Mouse (Mus musculus): ENCODE data around the gene Rps6kb2. TPM values are rescaled to one million over a fixed set of nuclear protein-coding genes. Genes with fewer than 3 reads are reported as not detected.
A peak's percentile ranks its signal among the peaks of the same experiment; 100 is the strongest.

The Rps6kb2 gene
- total and polyA plus RNA-seq, 3 experiments = 16.1 to 73.4 (median 23.1) TPM

- no peak for DNase-seq (ENCODE audit: low spot score)
- no peak overlapping the region; the same call in 1 of the 2 replicates for H3K4me3 ChIP-seq (ENCODE audit: low read depth, low read length)
- no peaks in the 10 kb centered on the region for H3K9me3 ChIP-seq (replicated peaks)
- H3K4me1 ChIP-seq (ENCODE audit: insufficient read depth, low read depth, low read length) = peaks cover 66% of the 10 kb centered on the region
- peaks cover 68% of the 10 kb centered on the region for H3K36me3 ChIP-seq (replicated peaks)
- ATAC-seq (ENCODE audit: extremely low read depth, insufficient number of reproducible peaks, low FRiP score, poor library complexity, severe bottlenecking) = no peak
- no peaks in the 10 kb centered on the region for H3K27me3 ChIP-seq (ENCODE audit: insufficient read depth, low read length)
- no peak for TF ChIP-seq GATA2 (IDR thresholded peaks at IDR 0.05; ENCODE audit: borderline replicate concordance, low read depth, low read length)
- no peak for TF ChIP-seq CTCF (IDR thresholded peaks at IDR 0.05; ENCODE audit: low read depth, low read length)
- TF ChIP-seq POLR2AphosphoS5 (IDR thresholded peaks at IDR 0.05; ENCODE audit: insufficient replicate concordance, low read depth, low read length) = no peak
- no peak for TF ChIP-seq GATA1 (IDR thresholded peaks at IDR 0.05; ENCODE audit: borderline replicate concordance, low read length)
- TF ChIP-seq TAL1 (conservative IDR thresholded peaks at IDR 0.05; ENCODE audit: low read depth, low read length) = no peak
Observed at GRCm38 (mm10) chr19:4150567-4151487, 12.3 kb downstream of the Rps6kb2 start.

DNA sequence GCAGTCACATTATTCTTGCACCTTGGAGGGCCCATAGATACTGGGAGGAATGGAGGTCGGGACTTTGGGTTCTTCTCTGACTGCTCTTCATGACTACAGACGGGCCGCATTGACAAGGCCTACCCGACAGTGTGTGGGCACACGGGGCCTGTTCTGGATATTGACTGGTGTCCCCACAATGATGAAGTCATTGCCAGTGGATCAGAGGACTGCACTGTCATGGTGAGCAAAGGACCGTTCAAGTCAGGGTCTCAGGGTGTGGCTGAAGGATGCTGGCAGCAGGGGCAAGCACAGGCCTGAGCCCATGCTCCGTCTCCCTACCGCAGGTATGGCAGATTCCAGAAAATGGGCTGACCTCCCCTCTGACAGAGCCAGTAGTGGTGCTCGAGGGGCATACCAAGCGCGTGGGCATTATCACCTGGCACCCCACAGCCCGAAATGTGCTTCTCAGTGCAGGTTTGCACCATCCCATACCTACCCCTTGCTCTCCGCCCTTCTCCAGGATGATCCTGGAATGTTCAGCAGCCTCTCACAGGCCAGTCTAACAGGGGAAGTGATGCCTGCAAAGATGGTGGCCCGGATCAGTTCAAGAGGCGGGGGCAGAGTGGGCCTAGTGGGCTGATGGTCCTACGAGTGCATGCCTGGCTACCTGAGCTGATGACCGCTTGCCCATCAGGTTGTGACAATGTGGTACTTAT, 13.2 kb downstream of the Rps6kb2 start:
- ATAC-seq (ENCODE audit: extremely low read depth, insufficient number of reproducible peaks, low FRiP score, poor library complexity, severe bottlenecking) (no peak), DNase-seq (ENCODE audit: low spot score) (no peak)
- H3K27me3 ChIP-seq (ENCODE audit: insufficient read depth, low read length) = no peaks in the 10 kb centered on the region
- H3K9me3 ChIP-seq (replicated peaks) = no peaks in the 10 kb centered on the region
- H3K4me1 ChIP-seq (ENCODE audit: insufficient read depth, low read depth, low read length) = peaks cover 62% of the 10 kb centered on the region
- TF ChIP-seq POLR2AphosphoS5 (IDR thresholded peaks at IDR 0.05; ENCODE audit: insufficient replicate concordance, low read depth, low read length) (no peak), GATA2 (IDR thresholded peaks at IDR 0.05; ENCODE audit: borderline replicate concordance, low read depth, low read length) (no peak), TAL1 (conservative IDR thresholded peaks at IDR 0.05; ENCODE audit: low read depth, low read length) (no peak), CTCF (IDR thresholded peaks at IDR 0.05; ENCODE audit: low read depth, low read length) (no peak), GATA1 (IDR thresholded peaks at IDR 0.05; ENCODE audit: borderline replicate concordance, low read length) (no peak)
- H3K36me3 ChIP-seq (replicated peaks) = peaks cover 58% of the 10 kb centered on the region
- peak overlapping the region; percentile 82; the same call in 1 of the 2 replicates for H3K4me3 ChIP-seq (ENCODE audit: low read depth, low read length)

- no peak for DNase-seq (ENCODE audit: low spot score)
- ATAC-seq (ENCODE audit: extremely low read depth, insufficient number of reproducible peaks, low FRiP score, poor library complexity, severe bottlenecking) = no peak
- H3K4me1 ChIP-seq (ENCODE audit: insufficient read depth, low read depth, low read length) = peaks cover 56% of the 10 kb centered on the region
- H3K36me3 ChIP-seq (replicated peaks) = peaks cover 52% of the 10 kb centered on the region
- TF ChIP-seq GATA2 (IDR thresholded peaks at IDR 0.05; ENCODE audit: borderline replicate concordance, low read depth, low read length) = no peak
- no peak for TF ChIP-seq POLR2AphosphoS5 (IDR thresholded peaks at IDR 0.05; ENCODE audit: insufficient replicate concordance, low read depth, low read length)
- no peak for TF ChIP-seq TAL1 (conservative IDR thresholded peaks at IDR 0.05; ENCODE audit: low read depth, low read length)
- no peak for TF ChIP-seq CTCF (IDR thresholded peaks at IDR 0.05; ENCODE audit: low read depth, low read length)
- no peak for TF ChIP-seq GATA1 (IDR thresholded peaks at IDR 0.05; ENCODE audit: borderline replicate concordance, low read length)
- H3K27me3 ChIP-seq (ENCODE audit: insufficient read depth, low read length) = 0 out of 2 replicates have a peak, but pooled peaks cover 1% of the 10 kb centered on the region
- H3K9me3 ChIP-seq (replicated peaks) = no peaks in the 10 kb centered on the region
- peak overlapping the region; percentile 82 for H3K4me3 ChIP-seq (ENCODE audit: low read depth, low read length)
Observed at GRCm38 (mm10) chr19:4149283-4149682, 13.9 kb downstream of the Rps6kb2 start.

- ATAC-seq (ENCODE audit: extremely low read depth, insufficient number of reproducible peaks, low FRiP score, poor library complexity, severe bottlenecking) = no peak
- Histone ChIP-seq H3K4me3 (ENCODE audit: low read depth, low read length) (peak overlapping the region; percentile 82), H3K9me3 (replicated peaks) (no peaks in the 10 kb centered on the region), H3K36me3 (replicated peaks) (peaks cover 47% of the 10 kb centered on the region), H3K27me3 (ENCODE audit: insufficient read depth, low read length) (peaks cover 6% of the 10 kb centered on the region; the same call in 1 of the 2 replicates), H3K4me1 (ENCODE audit: insufficient read depth, low read depth, low read length) (peaks cover 52% of the 10 kb centered on the region)
- no peak for TF ChIP-seq GATA1 (IDR thresholded peaks at IDR 0.05; ENCODE audit: borderline replicate concordance, low read length)
- DNase-seq (ENCODE audit: low spot score) = no peak
Observed at GRCm38 (mm10) chr19:4148819-4149218, 14.3 kb downstream of the Rps6kb2 start.

GRCm38 (mm10) chr19:4148491-4148806, 14.7 kb downstream of the Rps6kb2 start, which contains the start of gene Coro1b:
Gene Coro1b (plus strand): TSS chr19:4148619.
- Histone ChIP-seq H3K9me3 (replicated peaks) (no peaks in the 10 kb centered on the region), H3K36me3 (replicated peaks) (peaks cover 44% of the 10 kb centered on the region), H3K4me3 (ENCODE audit: low read depth, low read length) (peak within 1 kb of the TSS; percentile 82), H3K4me1 (ENCODE audit: insufficient read depth, low read depth, low read length) (peaks cover 50% of the 10 kb centered on the region), H3K27me3 (ENCODE audit: insufficient read depth, low read length) (peaks cover 9% of the 10 kb centered on the region; the same call in 1 of the 2 replicates)
- ATAC-seq (ENCODE audit: extremely low read depth, insufficient number of reproducible peaks, low FRiP score, poor library complexity, severe bottlenecking) (peak; percentile 92), DNase-seq (ENCODE audit: low spot score) (peak; percentile 91)
- no peak for TF ChIP-seq TAL1 (conservative IDR thresholded peaks at IDR 0.05; ENCODE audit: low read depth, low read length)
- TF ChIP-seq CTCF (IDR thresholded peaks at IDR 0.05; ENCODE audit: low read depth, low read length) = no peak
- no peak for TF ChIP-seq POLR2AphosphoS5 (IDR thresholded peaks at IDR 0.05; ENCODE audit: insufficient replicate concordance, low read depth, low read length)
- no peak for TF ChIP-seq GATA2 (IDR thresholded peaks at IDR 0.05; ENCODE audit: borderline replicate concordance, low read depth, low read length)
- TF ChIP-seq GATA1 (IDR thresholded peaks at IDR 0.05; ENCODE audit: borderline replicate concordance, low read length) = no peak
